Mouse (Mus musculus) megakaryocyte progenitor cell, adult 5-6 weeks (primary cell): Measurements from ENCODE around the gene Itpr2. TPM values are rescaled to one million over a fixed set of nuclear protein-coding genes. Genes with fewer than 3 reads are reported as not detected.
A peak's percentile ranks its signal among the peaks of the same experiment; 100 is the strongest.

ENCODE experiments used
- ATAC-seq: replicated peaks from 2 replicates; pipeline ENCODE4 v1.8.0; 2016; ENCODE audit warnings: mild to moderate bottlenecking, moderate TSS enrichment, inconsistent platforms; ENCODE audit not compliant: poor library complexity
- total RNA-seq, 2 experiments: library from RNA; stranded (forward) in 1 of 2; stranded (reverse) in 1 of 2; fragments of 157-497, 149-512 nt in 1 of 2; fragments of 200-1000 nt in 1 of 2; gene quantifications; 2 replicates each; pipeline versions ENCODE4 v1.2.3 to v1.2.4; 2015 to 2017

Gene Itpr2
- total RNA-seq, 2 experiments from 2014 or later = 6.9 to 13.3 TPM

DNA sequence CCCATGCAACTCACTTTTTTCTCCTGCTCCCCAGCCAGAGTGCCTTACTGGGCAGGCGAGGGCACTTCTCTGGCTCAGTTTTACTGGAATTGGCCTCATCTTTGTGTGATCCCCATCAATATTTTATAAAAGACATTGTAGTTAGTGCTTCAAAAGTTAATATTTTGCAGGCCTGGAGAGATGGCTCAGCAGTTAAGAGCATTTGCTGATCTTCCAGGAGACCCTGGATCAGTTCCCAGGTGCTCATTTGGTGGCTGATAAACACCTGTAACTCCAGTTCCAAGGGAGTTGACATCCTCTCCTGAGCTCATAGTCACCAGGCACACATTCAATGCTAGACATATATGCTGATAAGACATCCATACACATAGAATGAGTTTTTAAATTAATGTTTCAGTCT, 376.4 kb downstream of the Itpr2 start:
- no peak for ATAC-seq

DNA sequence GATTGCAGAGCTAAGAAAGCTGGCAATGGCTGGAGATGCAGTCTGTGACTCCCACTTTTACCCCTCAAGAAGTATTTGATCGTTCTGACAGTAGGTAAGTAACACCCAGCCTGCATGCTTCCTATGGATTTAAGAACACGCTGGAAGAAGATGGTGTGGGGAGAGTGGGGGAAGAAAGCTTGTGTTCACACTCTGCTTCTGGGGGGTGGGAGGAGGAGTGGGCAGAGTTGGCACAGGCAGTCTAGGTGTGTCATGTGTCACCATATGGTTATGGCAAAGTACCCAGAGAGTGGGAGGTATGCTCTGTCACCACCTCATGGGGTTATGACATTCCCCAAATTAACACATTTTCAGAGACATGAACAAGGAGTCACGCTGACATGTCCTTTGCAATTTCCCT, 377.5 kb downstream of the Itpr2 start:
- ATAC-seq = no peak

DNA sequence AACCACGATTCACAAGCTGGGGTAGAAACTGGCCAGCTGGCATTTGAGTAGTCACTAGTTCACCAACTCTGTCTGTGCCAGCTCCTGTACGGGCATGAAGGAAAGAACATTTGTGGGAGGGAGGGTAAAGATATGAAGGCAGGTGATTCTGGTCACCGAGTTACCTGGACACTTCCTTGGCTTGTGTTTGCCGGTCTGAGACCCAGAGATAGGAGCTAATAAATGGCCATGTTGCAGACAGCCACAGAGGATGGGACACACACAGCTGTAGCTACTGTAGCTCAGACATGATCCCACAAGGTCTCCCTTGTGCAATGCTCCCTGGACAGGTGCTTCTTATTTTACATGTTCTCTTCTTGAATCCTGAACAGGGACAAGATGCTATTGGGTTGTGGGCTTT, 378.4 kb downstream of the Itpr2 start:
- no peak for ATAC-seq

DNA sequence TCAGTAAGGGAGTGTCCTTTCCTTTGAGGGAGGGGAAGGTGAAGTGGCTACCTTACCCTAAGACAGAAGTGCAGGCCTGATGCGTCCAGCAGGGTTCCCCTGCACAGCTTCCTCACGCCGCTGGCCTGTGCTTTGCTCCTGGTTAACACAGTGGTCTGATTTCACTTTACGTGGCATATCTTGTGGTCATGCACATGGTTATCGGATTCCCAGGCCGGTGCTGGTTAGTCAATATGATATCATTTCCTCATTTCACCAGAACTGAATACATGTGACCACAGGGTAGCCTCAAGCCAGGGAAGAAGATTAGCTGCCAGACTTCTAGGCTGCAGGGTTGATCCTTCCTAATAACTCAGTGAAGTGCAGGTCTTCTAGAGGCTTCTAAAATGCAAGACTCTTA, 381.9 kb downstream of the Itpr2 start:
- ATAC-seq = peak; percentile 97

DNA sequence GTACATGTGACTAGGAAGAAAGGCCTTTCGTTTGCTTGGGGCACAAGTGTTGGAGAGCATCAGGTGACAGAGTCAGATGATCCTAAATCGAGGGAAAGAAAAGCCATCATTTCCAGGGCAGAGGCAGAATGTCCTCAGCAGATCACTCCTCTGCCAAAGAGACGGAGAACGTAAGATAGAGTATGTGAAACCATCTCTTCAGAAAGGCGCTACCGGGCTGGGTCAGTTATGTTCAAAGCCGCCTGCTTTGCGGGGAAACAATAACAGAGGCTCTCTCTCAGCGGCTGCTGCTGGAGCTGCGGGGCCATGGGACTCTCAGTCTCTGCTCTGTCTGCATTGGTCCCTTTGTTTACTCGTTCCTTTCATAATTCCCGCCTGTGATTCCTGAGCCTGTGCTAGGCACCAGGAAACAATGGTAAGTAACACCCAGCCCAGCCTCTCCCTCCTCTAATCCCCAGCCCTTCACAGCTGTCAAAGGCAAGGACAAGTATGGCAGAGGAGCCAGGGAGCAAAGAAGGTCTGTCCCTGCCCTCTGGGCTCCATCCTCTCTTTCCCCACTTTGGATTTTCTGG, 387.2 kb downstream of the Itpr2 start:
- no peak for ATAC-seq

DNA sequence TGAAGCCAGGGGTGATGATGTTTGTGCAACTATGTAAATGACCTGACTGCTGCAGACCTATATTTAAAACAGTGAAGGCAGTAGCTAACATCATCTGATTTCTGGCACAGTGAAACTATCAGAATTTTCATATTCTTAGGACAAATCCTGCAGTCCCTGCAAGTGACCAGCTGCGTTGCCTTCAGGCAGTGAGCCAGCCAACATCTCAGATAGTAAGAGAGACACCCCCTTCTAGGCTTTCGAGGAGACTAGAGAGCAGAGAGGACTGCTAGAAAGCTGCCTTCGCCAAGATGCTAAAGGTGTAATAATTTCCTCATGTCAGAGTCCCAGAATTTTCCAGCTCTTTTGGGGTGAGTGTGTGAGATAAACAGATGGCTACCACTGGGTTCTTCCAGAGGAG, 388.0 kb downstream of the Itpr2 start:
- ATAC-seq = no peak

DNA sequence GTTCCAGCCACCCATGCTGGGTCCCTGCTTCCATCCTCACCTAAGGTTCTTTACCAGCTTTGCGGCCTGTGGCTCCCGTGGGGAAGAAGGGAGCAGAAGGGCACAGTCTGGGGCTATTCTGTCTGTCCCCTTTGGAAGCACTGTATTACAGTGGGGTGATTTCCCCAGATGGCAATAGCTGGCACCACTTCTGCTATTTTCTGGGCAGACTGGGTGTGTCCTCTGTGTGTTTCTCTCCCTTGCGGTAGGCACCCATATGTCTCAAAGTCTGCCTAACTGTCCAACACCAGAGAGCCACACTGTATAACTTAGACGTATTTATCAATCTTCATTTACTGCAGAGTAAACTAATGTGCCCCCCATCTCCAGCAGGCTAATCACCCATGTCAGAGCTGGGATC, 388.9 kb downstream of the Itpr2 start:
- ATAC-seq = peak; percentile 92

DNA sequence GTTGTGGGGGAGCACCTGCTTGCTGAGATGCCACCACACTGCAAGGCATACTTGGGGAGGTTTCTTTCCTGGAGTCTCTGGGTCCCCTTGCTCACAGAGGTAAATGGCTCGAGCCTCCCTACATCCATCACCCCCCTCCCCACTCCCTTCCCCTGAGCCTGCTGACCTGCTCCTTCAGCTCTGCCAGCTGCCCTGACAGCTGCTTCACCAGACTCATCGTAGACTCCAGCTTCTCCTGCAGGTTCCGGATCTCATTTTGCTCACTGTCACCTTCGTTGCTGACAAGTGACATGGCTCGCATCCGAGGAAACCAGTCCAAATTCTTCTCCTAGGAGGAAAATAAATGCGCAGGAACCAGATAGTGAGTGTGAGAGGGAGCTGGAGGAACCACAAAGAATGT, 389.8 kb downstream of the Itpr2 start:
- ATAC-seq = 0 out of 2 replicates have a peak, but pooled peaks have one; percentile 2

DNA sequence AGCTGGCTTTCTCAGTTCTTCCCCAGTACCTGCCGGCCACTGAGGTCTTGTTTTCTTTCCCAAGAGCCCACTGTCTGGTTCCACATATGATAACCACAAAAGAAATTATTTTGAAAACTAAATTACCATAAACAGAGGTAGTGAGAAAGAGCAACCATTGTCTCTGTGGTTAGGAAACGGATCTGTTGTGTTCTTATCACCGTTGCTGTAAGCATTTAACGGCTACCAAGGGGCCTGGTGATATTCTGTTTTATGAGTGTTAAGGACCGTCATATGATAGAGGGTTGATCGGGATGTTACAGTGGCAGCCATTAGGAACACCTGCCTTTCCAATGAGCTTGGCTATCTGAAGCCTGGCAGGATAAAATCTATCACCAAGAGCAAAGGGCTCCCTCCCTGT, 390.2 kb downstream of the Itpr2 start:
- ATAC-seq = 0 out of 2 replicates have a peak, but pooled peaks have one; percentile 14

DNA sequence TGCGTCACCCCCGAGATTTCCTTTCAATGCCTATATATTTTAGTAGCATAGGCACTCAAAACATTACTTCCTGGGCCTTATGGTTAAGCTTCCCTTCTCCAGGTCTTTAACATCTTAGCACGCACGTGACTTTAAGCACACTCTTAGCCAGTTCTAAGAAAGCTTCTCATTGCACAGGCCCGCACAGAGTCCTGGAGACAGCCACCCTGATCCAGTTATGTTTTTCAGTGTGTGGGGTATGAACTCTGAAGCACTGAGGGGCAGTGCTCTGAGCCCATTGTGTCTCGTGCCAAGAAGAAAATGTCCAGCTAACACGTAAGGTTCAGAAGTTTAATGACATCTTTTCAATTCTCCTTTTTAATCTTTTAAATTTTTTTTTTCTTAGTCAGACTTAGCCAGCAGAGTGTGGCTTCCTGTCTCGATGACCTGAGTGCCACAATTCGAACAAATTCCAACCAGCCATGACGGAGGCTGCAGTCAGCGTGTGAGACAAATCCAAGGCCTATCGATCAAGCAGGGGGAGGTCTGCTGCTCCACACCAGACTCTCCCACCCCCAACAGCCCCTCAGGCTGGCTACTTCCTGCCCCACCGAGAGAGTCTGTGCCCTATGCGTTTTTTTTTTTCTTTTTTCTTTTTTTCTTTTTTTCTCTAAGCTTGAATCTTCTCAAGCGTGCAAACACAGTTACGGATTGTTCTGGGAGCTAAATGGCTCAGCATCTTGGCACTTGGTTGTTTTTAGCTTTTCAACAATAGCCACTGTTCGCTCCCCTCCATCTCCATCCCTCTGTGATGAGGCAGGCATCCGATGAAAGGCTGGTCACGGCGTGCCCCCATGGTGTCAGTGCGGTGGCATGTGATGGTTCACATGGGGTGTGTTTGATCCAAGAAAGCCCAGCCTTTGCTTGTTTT, 390.9 kb downstream of the Itpr2 start:
- ATAC-seq = no peak

DNA sequence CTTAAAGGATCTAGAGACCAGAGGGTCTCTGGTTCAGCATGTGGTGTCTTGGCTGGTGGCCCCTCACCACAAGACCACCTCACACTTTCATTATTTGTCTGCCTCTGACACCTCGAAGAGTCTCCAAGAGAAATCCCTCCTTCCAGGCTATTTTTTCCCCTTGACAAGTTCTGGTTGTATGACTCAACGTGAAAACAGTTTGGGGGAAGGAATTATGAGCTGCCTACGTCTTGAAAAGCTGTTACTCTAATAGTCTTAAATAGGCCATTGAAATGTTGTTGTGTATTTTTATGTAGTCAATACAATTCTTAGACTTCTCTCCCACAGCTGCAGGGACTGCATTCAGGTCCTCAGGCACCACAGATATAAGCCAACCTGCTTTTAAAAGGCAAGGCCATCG, 391.6 kb downstream of the Itpr2 start:
- ATAC-seq = no peak

DNA sequence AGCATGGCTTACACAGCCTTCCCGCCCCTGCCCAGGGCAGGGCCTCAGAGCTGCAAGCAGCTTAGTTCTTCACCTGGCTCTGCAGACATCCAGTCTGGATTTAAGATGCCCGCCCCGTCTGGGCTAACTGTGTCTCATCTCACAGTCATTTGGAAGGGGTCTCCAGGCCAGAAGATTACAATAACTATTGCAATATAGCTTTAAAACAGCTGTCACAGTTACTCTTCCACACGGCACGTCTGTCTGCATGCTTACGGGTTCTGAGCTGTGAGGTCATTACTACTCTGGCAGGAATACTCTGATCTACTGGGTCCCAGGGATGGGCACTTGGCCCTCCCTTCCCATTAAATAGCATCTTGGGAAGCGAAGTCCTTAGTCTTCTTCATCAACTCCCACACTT, 393.3 kb downstream of the Itpr2 start:
- no peak for ATAC-seq

DNA sequence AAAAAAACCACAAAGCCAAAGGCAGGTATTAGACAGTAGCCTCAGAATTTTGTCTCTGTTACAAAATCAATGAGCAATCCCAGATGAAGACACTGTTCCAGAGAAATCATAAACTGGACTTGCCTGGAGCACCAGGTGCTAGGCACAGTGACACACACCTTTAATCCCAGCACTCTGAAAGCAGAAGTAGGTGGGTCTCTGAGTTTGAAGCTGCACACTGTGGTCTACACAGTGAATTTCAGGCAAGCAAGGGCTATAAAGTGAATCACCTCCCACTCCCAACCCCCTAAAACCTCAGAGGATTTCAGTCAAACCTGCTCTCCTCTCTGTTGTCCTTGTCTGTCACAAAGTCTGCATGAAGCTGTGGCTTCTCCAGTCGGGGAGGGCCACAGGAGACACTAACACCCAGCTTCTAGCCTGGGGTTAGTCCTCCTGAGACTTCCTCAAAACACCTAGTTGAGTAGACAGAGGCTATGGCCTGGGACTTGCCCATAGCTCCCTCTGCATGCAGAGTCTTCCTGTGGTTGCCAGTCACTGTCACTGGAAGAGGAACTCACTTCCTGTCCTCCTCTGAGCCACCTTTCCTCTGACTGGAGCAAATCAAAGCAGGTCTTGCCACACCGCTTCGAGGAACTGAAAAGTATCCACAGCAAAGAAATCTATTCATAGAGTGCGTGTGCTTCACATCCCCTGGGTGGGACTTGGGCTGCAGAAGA, 394.7 kb downstream of the Itpr2 start:
- peak; percentile 82 for ATAC-seq

DNA sequence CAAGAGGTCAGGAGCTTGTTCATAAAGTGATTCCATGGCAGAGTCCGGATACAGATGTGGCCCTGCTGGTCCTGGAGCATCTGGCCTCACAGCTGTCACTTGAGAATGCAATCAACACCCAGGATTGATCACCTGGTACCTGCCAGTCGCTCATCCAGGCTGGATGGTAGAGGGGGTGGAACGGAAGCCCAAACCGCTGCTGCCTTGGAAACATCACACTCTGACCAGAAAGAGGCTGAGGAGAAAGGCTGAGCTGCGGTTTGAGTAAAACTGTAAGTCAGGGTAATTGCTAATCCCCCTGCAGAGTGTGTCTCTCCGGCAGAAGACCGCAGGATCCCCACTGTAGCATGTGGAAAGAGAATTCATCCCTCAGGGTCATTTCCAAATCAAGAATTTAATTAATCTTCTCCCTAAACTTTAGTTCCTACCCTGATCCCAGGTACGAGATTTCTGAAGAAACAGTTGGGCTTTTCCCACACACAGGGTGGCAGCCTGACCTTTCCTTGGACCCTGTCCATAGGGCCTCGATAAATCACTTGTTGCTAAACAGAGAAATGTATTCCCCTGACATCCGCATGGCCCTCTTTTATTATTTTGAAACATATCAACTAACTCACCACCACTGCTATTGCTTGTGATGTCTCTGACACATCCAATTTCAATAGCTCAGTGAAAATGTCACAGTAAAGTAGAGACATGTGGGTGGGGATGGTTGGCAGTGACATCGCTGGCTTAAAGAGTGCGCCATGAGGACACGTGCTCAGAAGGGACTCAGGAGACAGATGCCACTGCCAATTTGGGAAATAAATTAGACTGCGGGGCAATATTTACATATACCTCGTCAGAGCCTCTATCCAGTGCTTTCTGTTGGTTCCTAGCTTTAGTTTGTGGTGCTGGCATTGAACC, 418.7 kb downstream of the Itpr2 start:
- ATAC-seq = no peak

DNA sequence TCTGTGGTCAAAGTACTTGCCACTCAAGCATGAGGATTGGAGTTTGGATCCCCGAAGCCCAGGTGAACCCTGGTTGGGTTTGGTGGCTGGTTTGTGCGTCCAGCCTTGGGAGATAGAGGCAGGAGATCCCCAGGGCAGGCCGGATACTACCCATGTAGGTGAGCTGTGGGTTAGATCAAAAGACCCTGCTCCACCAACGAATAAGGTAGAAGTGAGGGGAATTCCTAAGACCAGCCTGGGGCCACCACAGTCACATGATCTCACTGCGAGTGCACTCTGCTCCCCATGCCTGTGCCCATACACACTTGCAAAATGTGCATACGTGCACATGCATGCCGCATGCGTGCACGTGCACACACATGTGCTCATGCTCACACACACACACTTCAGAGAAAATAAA, 419.5 kb downstream of the Itpr2 start:
- no peak for ATAC-seq

DNA sequence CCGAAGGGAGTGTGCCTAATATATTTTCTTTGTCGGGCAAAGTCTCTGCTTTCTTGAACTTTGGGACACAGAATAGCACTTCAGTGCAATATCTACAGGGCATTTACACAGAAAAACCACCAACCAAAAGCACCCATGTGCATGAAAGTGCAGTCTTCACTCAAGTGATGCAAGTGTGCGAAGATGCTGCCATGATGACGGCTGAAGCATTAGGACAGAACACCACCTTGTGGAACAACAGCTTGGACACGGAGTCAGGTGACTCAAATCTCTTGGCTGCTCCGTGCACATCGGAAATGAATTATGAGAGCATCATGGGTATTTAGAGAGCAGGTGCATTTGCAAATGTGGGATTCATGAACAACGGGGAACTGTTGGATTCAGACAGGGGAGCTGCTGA, 420.4 kb downstream of the Itpr2 start:
- ATAC-seq = no peak

DNA sequence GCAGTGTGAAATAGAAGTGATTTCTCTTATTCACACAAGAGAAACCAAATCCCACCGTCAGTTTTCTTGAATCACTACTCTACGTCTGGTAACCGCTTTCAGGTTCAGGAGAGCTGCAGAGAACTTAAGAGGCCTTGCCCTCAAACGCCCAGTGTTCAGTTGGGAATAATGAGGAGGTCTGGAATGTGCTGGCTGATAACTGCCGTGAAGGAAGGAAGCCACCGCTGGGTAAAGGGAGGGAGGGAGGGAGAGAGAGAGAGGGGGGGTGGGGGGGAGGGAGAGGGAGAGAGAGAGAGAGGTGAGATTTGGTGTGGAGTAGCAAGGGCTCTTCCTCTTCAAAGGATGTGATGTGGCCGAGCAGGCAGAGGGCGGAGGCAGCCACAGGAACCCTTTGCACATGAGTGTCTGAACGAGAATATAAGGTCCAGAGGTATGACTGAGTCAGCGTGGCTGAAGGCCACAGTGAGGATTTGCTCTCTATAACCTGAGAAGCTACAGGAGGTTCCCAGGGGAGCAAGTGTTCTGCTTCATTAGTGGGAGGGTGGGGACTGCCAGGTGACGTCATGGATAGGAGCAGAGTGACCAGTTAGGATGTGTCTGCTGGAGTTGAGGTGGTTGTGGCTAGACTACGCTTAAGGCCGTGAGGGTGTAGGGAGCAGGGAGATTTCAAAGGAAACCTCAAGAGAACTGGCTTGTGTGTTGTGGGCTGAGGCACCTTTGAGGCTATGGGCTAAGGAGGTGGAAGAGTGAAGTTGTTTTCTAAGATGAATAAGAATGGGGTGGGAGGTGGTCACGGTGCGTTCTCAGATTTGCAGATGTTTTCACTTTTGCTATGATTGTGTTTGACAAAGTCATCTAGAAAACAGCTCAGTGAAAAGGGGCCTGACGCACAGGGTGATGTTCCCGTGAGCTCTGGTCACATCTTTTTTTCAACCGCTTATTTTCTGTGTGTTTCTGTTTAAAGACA, 421.2 kb downstream of the Itpr2 start:
- no peak for ATAC-seq

DNA sequence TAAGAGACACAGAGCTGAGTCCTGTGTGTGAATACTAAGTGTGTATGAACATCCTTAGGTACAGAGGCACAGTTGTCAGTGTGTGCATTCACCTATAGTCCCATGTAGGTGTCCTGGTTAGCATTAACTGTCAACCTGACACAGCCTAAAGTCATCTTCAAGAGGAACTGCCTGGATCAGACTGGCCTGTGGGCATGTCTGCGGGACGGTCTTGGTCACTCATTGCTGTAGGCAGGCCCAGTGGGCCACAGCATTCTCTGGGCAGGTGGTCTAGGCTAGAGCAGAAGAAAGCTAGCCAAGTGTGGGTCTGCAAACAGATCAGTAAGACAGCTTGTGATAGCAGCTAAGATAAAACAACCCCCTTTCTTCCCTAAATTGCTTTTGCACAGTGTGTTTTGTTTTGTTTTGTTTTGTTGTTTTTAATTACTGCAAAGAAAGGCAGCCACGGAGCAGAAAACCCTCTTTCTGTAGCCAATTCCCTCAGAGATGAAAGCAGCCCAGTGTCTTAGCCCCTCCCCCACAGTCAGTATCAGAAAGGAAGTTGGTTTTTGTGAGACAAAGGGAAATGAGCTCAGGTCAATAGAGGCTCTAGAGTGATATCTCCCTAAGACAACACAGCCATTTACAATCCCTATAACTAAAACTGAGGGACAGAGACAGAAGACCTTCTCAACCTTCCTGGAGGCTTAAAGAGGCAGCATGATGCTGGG, 422.1 kb downstream of the Itpr2 start:
- 0 out of 2 replicates have a peak, but pooled peaks have one; percentile 19 for ATAC-seq

DNA sequence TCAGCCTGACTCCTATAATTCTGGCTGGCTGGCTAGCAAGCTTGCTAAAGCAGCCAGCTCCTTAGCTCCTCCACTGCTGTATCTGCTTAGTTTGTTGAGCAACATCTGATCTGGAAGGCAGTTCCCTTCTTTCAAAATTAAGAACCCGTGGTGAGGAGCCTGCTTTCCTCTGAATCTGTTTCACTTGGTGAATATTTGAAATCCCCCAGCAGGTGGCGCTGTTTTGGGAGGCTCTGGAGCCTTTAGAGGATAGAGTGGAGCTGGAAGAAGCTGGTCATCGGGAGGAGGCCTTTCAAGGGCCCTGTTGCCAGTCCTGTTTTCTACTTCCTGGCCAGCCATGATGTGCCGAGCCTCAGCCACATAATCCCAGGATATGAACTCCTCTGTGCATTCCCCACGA, 422.8 kb downstream of the Itpr2 start:
- peak; percentile 77 for ATAC-seq
